8 mouse cellular contexts compared by ENCODE assay signal in genomic region chr7:62420566-62420965, GRCm38 (mm10). TPM values are rescaled to one million over a fixed set of nuclear protein-coding genes. Genes with fewer than 3 reads are reported as not detected.
A peak's percentile ranks its signal among the peaks of the same experiment; 100 is the strongest.
DNase-seq lines count a peak whose midpoint lies in the region; ATAC-seq and TF ChIP-seq lines count a peak whose summit lies in the region.

No protein-coding gene starts in this region.

- H3K36me3 ChIP-seq in heart, embryonic 13.5 days = no peaks in the 10 kb centered on the region
- no peaks in the 10 kb centered on the region for H3K36me3 ChIP-seq in heart, adult 2 months (ENCODE audit: control insufficient read depth, insufficient read depth, low read length)
- no peaks in the 10 kb centered on the region for H3K36me3 ChIP-seq in hindbrain, embryonic 15.5 days
- no peaks in the 10 kb centered on the region for H3K36me3 ChIP-seq in neural tube, embryonic 11.5 days (ENCODE audit: control insufficient read depth, insufficient read depth, low read length)
- H3K36me3 ChIP-seq in thymus, adult 2 months (ENCODE audit: control insufficient read depth, insufficient read depth, low read length) = no peaks in the 10 kb centered on the region

- 67% methylated on average over 6 of the region's 6 CpGs for WGBS in heart, embryonic 13.5 days
- 66% methylated on average over 6 of the region's 6 CpGs for WGBS in heart, adult 2 months
- WGBS in hindbrain, embryonic 15.5 days = 46% methylated on average over 6 of the region's 6 CpGs
- 55% methylated on average over 6 of the region's 6 CpGs for WGBS in neural tube, embryonic 11.5 days
- WGBS in thymus, adult 2 months = 82% methylated on average over 6 of the region's 6 CpGs

- intact Hi-C loops in heart, adult 2 months (cut with DNase I) = no loop called here

- TF ChIP-seq EP300 in heart, adult 2 months (IDR thresholded peaks at IDR 0.05; ENCODE audit: insufficient read depth, low read depth, low read length) = no peak

- H3K4me1 ChIP-seq in heart, embryonic 13.5 days = 0 out of 2 replicates have a peak, but pooled peaks cover 11% of the 10 kb centered on the region
- H3K4me1 ChIP-seq in heart, adult 2 months (ENCODE audit: control insufficient read depth, insufficient read depth, low read length) = no peaks in the 10 kb centered on the region
- peaks cover 8% of the 10 kb centered on the region; the same call in 1 of the 2 replicates for H3K4me1 ChIP-seq in hindbrain, embryonic 15.5 days (replicated peaks)
- H3K4me1 ChIP-seq in neural tube, embryonic 11.5 days (ENCODE audit: control insufficient read depth, insufficient read depth, low read length) = no peaks in the 10 kb centered on the region
- 0 out of 2 replicates have a peak, but pooled peaks cover 3% of the 10 kb centered on the region for H3K4me1 ChIP-seq in thymus, adult 2 months (replicated peaks; ENCODE audit: control insufficient read depth, insufficient read depth, low read length)

- no peak for TF ChIP-seq POLR2A in heart, adult 2 months (IDR thresholded peaks at IDR 0.05; ENCODE audit: insufficient read depth, low read depth, low read length)
- TF ChIP-seq POLR2A in thymus, adult 2 months (IDR thresholded peaks at IDR 0.05; ENCODE audit: control insufficient read depth, extremely low read depth, insufficient read depth, low read length, poor library complexity) = no peak

- H3K4me3 ChIP-seq in heart, embryonic 13.5 days = peak overlapping the region; percentile 72; the same call in 1 of the 2 replicates
- no peak overlapping the region for H3K4me3 ChIP-seq in heart, adult 2 months
- peak overlapping the region; percentile 56 for H3K4me3 ChIP-seq in hindbrain, embryonic 15.5 days
- H3K4me3 ChIP-seq in neural tube, embryonic 11.5 days (ENCODE audit: low read depth, low read length) = peak overlapping the region; percentile 73
- H3K4me3 ChIP-seq in thymus, adult 2 months (ENCODE audit: control insufficient read depth, insufficient read depth, low read length) = no peak overlapping the region

- peaks cover 10% of the 10 kb centered on the region; the same call in 1 of the 2 replicates for H3K27me3 ChIP-seq in heart, embryonic 13.5 days (replicated peaks)
- H3K27me3 ChIP-seq in heart, adult 2 months (ENCODE audit: control insufficient read depth, insufficient read depth, low read length) = no peaks in the 10 kb centered on the region
- no peaks in the 10 kb centered on the region for H3K27me3 ChIP-seq in hindbrain, embryonic 15.5 days
- no peaks in the 10 kb centered on the region for H3K27me3 ChIP-seq in neural tube, embryonic 11.5 days (ENCODE audit: control insufficient read depth, insufficient read depth, low read length)
- H3K27me3 ChIP-seq in thymus, adult 2 months (ENCODE audit: control insufficient read depth, insufficient read depth, low read length) = no peaks in the 10 kb centered on the region

- no peak overlapping the region for H3K9ac ChIP-seq in heart, embryonic 13.5 days
- H3K9ac ChIP-seq in heart, adult 2 months (ENCODE audit: low read depth, low read length) = no peak overlapping the region
- H3K9ac ChIP-seq in hindbrain, embryonic 15.5 days = peak overlapping the region; percentile 48
- peak overlapping the region; percentile 43; the same call in 1 of the 2 replicates for H3K9ac ChIP-seq in neural tube, embryonic 11.5 days (ENCODE audit: low read length)

- peaks cover 7% of the 10 kb centered on the region for H3K9me3 ChIP-seq in heart, embryonic 13.5 days
- H3K9me3 ChIP-seq in hindbrain, embryonic 15.5 days = no peaks in the 10 kb centered on the region
- H3K9me3 ChIP-seq in neural tube, embryonic 11.5 days (ENCODE audit: control insufficient read depth, low read length) = no peaks in the 10 kb centered on the region

- no peak for TF ChIP-seq CTCF in heart, adult 2 months (IDR thresholded peaks at IDR 0.05)
- no peak for TF ChIP-seq CTCF in thymus, adult 2 months (IDR thresholded peaks at IDR 0.05; ENCODE audit: borderline replicate concordance, control insufficient read depth, extremely low read depth, insufficient read depth, low read length, poor library complexity)

- no peak for DNase-seq in heart, adult 2 months
- DNase-seq in embryo, embryonic 11 days = peak; percentile 61
- DNase-seq in neural tube, embryonic 11.5 days (ENCODE audit: low spot score) = peak; percentile 47
- no peak for DNase-seq in thymus, adult 2 months
- no peak for DNase-seq in urinary bladder, postnatal 36 days (ENCODE audit: low spot score in 2 of 2)

- H3K27ac ChIP-seq in heart, embryonic 13.5 days (replicated peaks) = no peak overlapping the region
- no peak overlapping the region for H3K27ac ChIP-seq in heart, adult 2 months
- peak overlapping the region; percentile 83 for H3K27ac ChIP-seq in hindbrain, embryonic 15.5 days (replicated peaks)
- peak overlapping the region; percentile 86 for H3K27ac ChIP-seq in neural tube, embryonic 11.5 days (ENCODE audit: low read depth, low read length)
- no peak overlapping the region for H3K27ac ChIP-seq in thymus, adult 2 months (ENCODE audit: control insufficient read depth, insufficient read depth, low read length)

- H3K4me2 ChIP-seq in heart, embryonic 13.5 days = peak overlapping the region; percentile 74
- peak overlapping the region; percentile 51 for H3K4me2 ChIP-seq in hindbrain, embryonic 15.5 days
- peak overlapping the region; percentile 27 for H3K4me2 ChIP-seq in neural tube, embryonic 11.5 days (ENCODE audit: low read depth)

- H3K79me2 ChIP-seq in heart, adult 2 months (replicated peaks; ENCODE audit: control insufficient read depth, insufficient read depth, low read length) = no peaks in the 10 kb centered on the region

- no peak for ATAC-seq in heart, embryonic 13.5 days (ENCODE audit: extremely low read depth, insufficient number of reproducible peaks, low FRiP score, low TSS enrichment)
- ATAC-seq in hindbrain, embryonic 15.5 days (ENCODE audit: low FRiP score, low read depth) = 0 out of 2 replicates have a peak, but pooled peaks have one; percentile 31
- ATAC-seq in neural tube, embryonic 11.5 days (ENCODE audit: insufficient read depth, low FRiP score, low TSS enrichment) = peak; percentile 62
- ATAC-seq in megakaryocyte progenitor cell, adult 5-6 weeks (replicated peaks; ENCODE audit: poor library complexity) = no peak

RNA-seq across cellular contexts. Expression of gene Mkrn3, which starts 0.6 kb away (rescaled TPM):
- 2.6 and 3.0 TPM in 2 replicates for polyA plus RNA-seq in heart, embryonic 13.5 days (2015; fragmentation: Nextera tagmentation; extraction: Ambion mirVana)
- under 1 TPM; 0.23 to 0.30 TPM for total RNA-seq in heart, adult 2 months (2021)
- 0.27 and 0.53 TPM in 2 replicates for polyA plus RNA-seq in heart, adult 2 months (2012; rRNA removed)
- 20.9 and 22.4 TPM in 2 replicates for polyA plus RNA-seq in hindbrain, embryonic 15.5 days (2015; fragmentation: Nextera tagmentation; extraction: Ambion mirVana)
- polyA plus RNA-seq in neural tube, embryonic 11.5 days (2014; fragmentation: Nextera tagmentation; extraction: Ambion mirVana) = 12.7 and 13.2 TPM in 2 replicates
- 0.24 and 0.36 TPM in 2 replicates for polyA plus RNA-seq in thymus, adult 2 months (2012; rRNA removed)
- total RNA-seq in megakaryocyte progenitor cell, adult 5-6 weeks (2015) = 0.10 and 0.32 TPM in 2 replicates
- 0.14 TPM in 1 of 2 replicates, not detected in the other for total RNA-seq in megakaryocyte progenitor cell, adult 5-6 weeks (2017)

RNA-seq across cellular contexts. Expression of gene Peg12, which starts 43.7 kb away (rescaled TPM):
- 9.9 and 10.7 TPM in 2 replicates for polyA plus RNA-seq in heart, embryonic 13.5 days (2015; fragmentation: Nextera tagmentation; extraction: Ambion mirVana)
- total RNA-seq in heart, adult 2 months (2021) = 1 to 10 TPM in 1 of 2 experiments, under 1 TPM in 1; 0.91 to 1.0 TPM
- polyA plus RNA-seq in heart, adult 2 months (2012; rRNA removed) = 0.25 and 0.50 TPM in 2 replicates
- 10.0 and 12.5 TPM in 2 replicates for polyA plus RNA-seq in hindbrain, embryonic 15.5 days (2015; fragmentation: Nextera tagmentation; extraction: Ambion mirVana)
- polyA plus RNA-seq in neural tube, embryonic 11.5 days (2014; fragmentation: Nextera tagmentation; extraction: Ambion mirVana) = 61.6 and 63.7 TPM in 2 replicates
- 0.20 and 0.37 TPM in 2 replicates for polyA plus RNA-seq in thymus, adult 2 months (2012; rRNA removed)
- 0.94 and 1.1 TPM in 2 replicates for total RNA-seq in megakaryocyte progenitor cell, adult 5-6 weeks (2015)
- 2.2 and 2.5 TPM in 2 replicates for total RNA-seq in megakaryocyte progenitor cell, adult 5-6 weeks (2017)

RNA-seq across cellular contexts. Expression of gene Magel2, which starts 43.8 kb away (rescaled TPM):
- polyA plus RNA-seq in heart, embryonic 13.5 days (2015; fragmentation: Nextera tagmentation; extraction: Ambion mirVana) = 0.34 and 0.57 TPM in 2 replicates
- total RNA-seq in heart, adult 2 months (2021) = not detected
- 0.02 TPM in 1 of 2 replicates, not detected in the other for polyA plus RNA-seq in heart, adult 2 months (2012; rRNA removed)
- polyA plus RNA-seq in hindbrain, embryonic 15.5 days (2015; fragmentation: Nextera tagmentation; extraction: Ambion mirVana) = 12.9 and 17.4 TPM in 2 replicates
- polyA plus RNA-seq in neural tube, embryonic 11.5 days (2014; fragmentation: Nextera tagmentation; extraction: Ambion mirVana) = 6.0 and 7.5 TPM in 2 replicates
- polyA plus RNA-seq in thymus, adult 2 months (2012; rRNA removed) = 0.23 and 0.27 TPM in 2 replicates
- total RNA-seq in megakaryocyte progenitor cell, adult 5-6 weeks (2015) = not detected in 2 replicates
- total RNA-seq in megakaryocyte progenitor cell, adult 5-6 weeks (2017) = not detected in 2 replicates

Comparison
In these comparisons a context has a peak if more than half of its experiments do, and no peak if none do; other contexts are left out.
1. H3K4me3 ChIP-seq: peak in heart, embryonic 13.5 days (single experiment), hindbrain, embryonic 15.5 days (single experiment) and neural tube, embryonic 11.5 days (single experiment); none in heart, adult 2 months (single experiment) and thymus, adult 2 months (single experiment).
2. ATAC-seq: peak in hindbrain, embryonic 15.5 days (single experiment) and neural tube, embryonic 11.5 days (single experiment); none in heart, embryonic 13.5 days (single experiment) and megakaryocyte progenitor cell, adult 5-6 weeks (single experiment).
3. H3K27ac ChIP-seq: peak in hindbrain, embryonic 15.5 days (single experiment) and neural tube, embryonic 11.5 days (single experiment); none in heart, embryonic 13.5 days (single experiment), heart, adult 2 months (single experiment) and thymus, adult 2 months (single experiment).
4. H3K9ac ChIP-seq: peak in hindbrain, embryonic 15.5 days (single experiment) and neural tube, embryonic 11.5 days (single experiment); none in heart, embryonic 13.5 days (single experiment) and heart, adult 2 months (single experiment).
5. DNase-seq: peak in embryo, embryonic 11 days (single experiment) and neural tube, embryonic 11.5 days (single experiment); none in heart, adult 2 months (0 of 2), thymus, adult 2 months (single experiment) and urinary bladder, postnatal 36 days (0 of 2).
6. Peak in every context shown above with its lines, with median percentiles within 50 percentile points of each other: H3K4me2 ChIP-seq.